Mouse (Mus musculus): ENCODE results near the gene Nme6. TPM values are rescaled to one million over a fixed set of nuclear protein-coding genes. Genes with fewer than 3 reads are reported as not detected.
"Not testable (repeated sequence)": the region's sequence is repeated elsewhere in the genome, so short reads cannot be mapped to it uniquely, and the experiment has no call there.

The Nme6 gene
- total RNA-seq (2012; rRNA removed): 37.7 and 46.5 TPM in 2 replicates

GRCm38 (mm10) chr9:109832391-109833087, at the start of gene Nme6:
Nme6 (plus strand) TSS chr9:109832749.
- peak within 1 kb of the TSS; percentile 78 to 88 for H3K4me3 ChIP-seq (ENCODE audit: insufficient read depth in 1 of 2, low read depth in 1 of 2, low read length in 2 of 2, poor library complexity in 1 of 2, severe bottlenecking in 1 of 2)
- H3K36me3 ChIP-seq (ENCODE audit: control insufficient read depth, insufficient read depth, low read length, poor library complexity, severe bottlenecking): peaks cover 3% of the 10 kb centered on the region; the same call in 1 of the 2 replicates
- TF ChIP-seq HCFC1 (IDR thresholded peaks at IDR 0.05; ENCODE audit: borderline replicate concordance, insufficient read depth, low read length) (peak; percentile 52; the same call in 1 of the 2 replicates), MAFK (IDR thresholded peaks at IDR 0.05; ENCODE audit: insufficient read depth, low read depth, low read length) (no peak), CHD2 (IDR thresholded peaks at IDR 0.05; ENCODE audit: low read depth, low read length) (no peak)
- peaks cover 0 to 2% of the 10 kb centered on the region in 2 experiments; a peak in 1 of 4 replicates for H3K4me1 ChIP-seq (ENCODE audit: control insufficient read depth in 2 of 2, insufficient read depth in 2 of 2, low read length in 2 of 2, poor library complexity in 1 of 2)
- peak; percentile 83 for DNase-seq (ENCODE audit: low read depth, low spot score)
- H3K9ac ChIP-seq (ENCODE audit: insufficient read depth, low read depth, low read length, poor library complexity, severe bottlenecking): peak within 1 kb of the TSS; percentile 85
- peak within 1 kb of the TSS; percentile 38; the same call in 1 of the 2 replicates for H3K27ac ChIP-seq (ENCODE audit: insufficient read depth, low read depth, low read length, poor library complexity, severe bottlenecking)
- in situ Hi-C loops (cut with MboI; ENCODE audit: low sequenced_read_pairs in 2 of 2, unreplicated experiment in 2 of 2): no loop called here
- no peaks in the 10 kb centered on the region for H3K9me3 ChIP-seq (ENCODE audit: control insufficient read depth, insufficient read depth, low read depth, low read length)

- in situ Hi-C loops (cut with MboI; ENCODE audit: low sequenced_read_pairs in 2 of 2, unreplicated experiment in 2 of 2); H3K9ac ChIP-seq (ENCODE audit: insufficient read depth, low read depth, low read length, poor library complexity, severe bottlenecking); H3K27ac ChIP-seq (ENCODE audit: insufficient read depth, low read depth, low read length, poor library complexity, severe bottlenecking); H3K9me3 ChIP-seq (ENCODE audit: control insufficient read depth, insufficient read depth, low read depth, low read length); H3K36me3 ChIP-seq (ENCODE audit: control insufficient read depth, insufficient read depth, low read length, poor library complexity, severe bottlenecking); H3K4me3 ChIP-seq (ENCODE audit: insufficient read depth in 1 of 2, low read depth in 1 of 2, low read length in 2 of 2, poor library complexity in 1 of 2, severe bottlenecking in 1 of 2); H3K4me1 ChIP-seq (ENCODE audit: control insufficient read depth in 2 of 2, insufficient read depth in 2 of 2, low read length in 2 of 2, poor library complexity in 1 of 2); DNase-seq (ENCODE audit: low read depth, low spot score): not testable (repeated sequence)
Observed at GRCm38 (mm10) chr9:109790570-109790969, 42.0 kb upstream of the Nme6 start, which contains the start of gene Fbxw27. Fbxw27 (minus strand) TSS chr9:109790670.

GRCm38 (mm10) chr9:109795221-109795620, 37.3 kb upstream of the Nme6 start:
- Histone ChIP-seq H3K9ac (ENCODE audit: insufficient read depth, low read depth, low read length, poor library complexity, severe bottlenecking) (no peak overlapping the region), H3K4me1 (ENCODE audit: control insufficient read depth in 2 of 2, insufficient read depth in 2 of 2, low read length in 2 of 2, poor library complexity in 1 of 2) (no peaks in the 10 kb centered on the region), H3K4me3 (ENCODE audit: insufficient read depth in 1 of 2, low read depth in 1 of 2, low read length in 2 of 2, poor library complexity in 1 of 2, severe bottlenecking in 1 of 2) (no peak overlapping the region), H3K36me3 (ENCODE audit: control insufficient read depth, insufficient read depth, low read length, poor library complexity, severe bottlenecking) (no peaks in the 10 kb centered on the region), H3K9me3 (ENCODE audit: control insufficient read depth, insufficient read depth, low read depth, low read length) (no peaks in the 10 kb centered on the region), H3K27ac (ENCODE audit: insufficient read depth, low read depth, low read length, poor library complexity, severe bottlenecking) (no peak overlapping the region)
- DNase-seq (ENCODE audit: low read depth, low spot score): no peak
- TF ChIP-seq HCFC1 (IDR thresholded peaks at IDR 0.05; ENCODE audit: borderline replicate concordance, insufficient read depth, low read length): no peak
- TF ChIP-seq ZNF384 (IDR thresholded peaks at IDR 0.05; ENCODE audit: low read depth, low read length): no peak
- no peak for TF ChIP-seq MAFK (IDR thresholded peaks at IDR 0.05; ENCODE audit: insufficient read depth, low read depth, low read length)
- TF ChIP-seq CHD2 (IDR thresholded peaks at IDR 0.05; ENCODE audit: low read depth, low read length): no peak
- TF ChIP-seq ZC3H11A (IDR thresholded peaks at IDR 0.05; ENCODE audit: borderline replicate concordance, low read depth, low read length): no peak
- in situ Hi-C loops (cut with MboI; ENCODE audit: low sequenced_read_pairs in 2 of 2, unreplicated experiment in 2 of 2): no loop called here

- no peaks in the 10 kb centered on the region for H3K9me3 ChIP-seq (ENCODE audit: control insufficient read depth, insufficient read depth, low read depth, low read length)
- no peak overlapping the region for H3K27ac ChIP-seq (ENCODE audit: insufficient read depth, low read depth, low read length, poor library complexity, severe bottlenecking)
- no peak overlapping the region for H3K4me3 ChIP-seq (ENCODE audit: insufficient read depth in 1 of 2, low read depth in 1 of 2, low read length in 2 of 2, poor library complexity in 1 of 2, severe bottlenecking in 1 of 2)
- no peak overlapping the region for H3K9ac ChIP-seq (ENCODE audit: insufficient read depth, low read depth, low read length, poor library complexity, severe bottlenecking)
- H3K36me3 ChIP-seq (ENCODE audit: control insufficient read depth, insufficient read depth, low read length, poor library complexity, severe bottlenecking): no peaks in the 10 kb centered on the region
- no peaks in the 10 kb centered on the region for H3K4me1 ChIP-seq (ENCODE audit: control insufficient read depth in 2 of 2, insufficient read depth in 2 of 2, low read length in 2 of 2, poor library complexity in 1 of 2)
- no peak for TF ChIP-seq MAFK (IDR thresholded peaks at IDR 0.05; ENCODE audit: insufficient read depth, low read depth, low read length)
- no peak for TF ChIP-seq ZC3H11A (IDR thresholded peaks at IDR 0.05; ENCODE audit: borderline replicate concordance, low read depth, low read length)
- TF ChIP-seq CHD2 (IDR thresholded peaks at IDR 0.05; ENCODE audit: low read depth, low read length): no peak
- TF ChIP-seq HCFC1 (IDR thresholded peaks at IDR 0.05; ENCODE audit: borderline replicate concordance, insufficient read depth, low read length): no peak
- no peak for TF ChIP-seq ZNF384 (IDR thresholded peaks at IDR 0.05; ENCODE audit: low read depth, low read length)
- in situ Hi-C loops (cut with MboI; ENCODE audit: low sequenced_read_pairs in 2 of 2, unreplicated experiment in 2 of 2): no loop called here
- no peak for DNase-seq (ENCODE audit: low read depth, low spot score)
Observed at GRCm38 (mm10) chr9:109795811-109796210, 36.7 kb upstream of the Nme6 start.

GRCm38 (mm10) chr9:109798051-109798450, 34.5 kb upstream of the Nme6 start:
- no peak overlapping the region for H3K4me3 ChIP-seq (ENCODE audit: insufficient read depth in 1 of 2, low read depth in 1 of 2, low read length in 2 of 2, poor library complexity in 1 of 2, severe bottlenecking in 1 of 2)
- no peaks in the 10 kb centered on the region for H3K9me3 ChIP-seq (ENCODE audit: control insufficient read depth, insufficient read depth, low read depth, low read length)
- no peak overlapping the region for H3K27ac ChIP-seq (ENCODE audit: insufficient read depth, low read depth, low read length, poor library complexity, severe bottlenecking)
- in situ Hi-C loops (cut with MboI; ENCODE audit: low sequenced_read_pairs in 2 of 2, unreplicated experiment in 2 of 2): no loop called here
- TF ChIP-seq ZNF384 (IDR thresholded peaks at IDR 0.05; ENCODE audit: low read depth, low read length) (no peak), CHD2 (IDR thresholded peaks at IDR 0.05; ENCODE audit: low read depth, low read length) (no peak), HCFC1 (IDR thresholded peaks at IDR 0.05; ENCODE audit: borderline replicate concordance, insufficient read depth, low read length) (no peak), ZC3H11A (IDR thresholded peaks at IDR 0.05; ENCODE audit: borderline replicate concordance, low read depth, low read length) (peak; percentile 57; the same call in 1 of the 2 replicates)
- H3K9ac ChIP-seq (ENCODE audit: insufficient read depth, low read depth, low read length, poor library complexity, severe bottlenecking): no peak overlapping the region
- no peaks in the 10 kb centered on the region for H3K36me3 ChIP-seq (ENCODE audit: control insufficient read depth, insufficient read depth, low read length, poor library complexity, severe bottlenecking)
- H3K4me1 ChIP-seq (ENCODE audit: control insufficient read depth in 2 of 2, insufficient read depth in 2 of 2, low read length in 2 of 2, poor library complexity in 1 of 2): no peaks in the 10 kb centered on the region
- peak; percentile 60 for DNase-seq (ENCODE audit: low read depth, low spot score)

- H3K4me1 ChIP-seq (ENCODE audit: control insufficient read depth in 2 of 2, insufficient read depth in 2 of 2, low read length in 2 of 2, poor library complexity in 1 of 2); H3K36me3 ChIP-seq (ENCODE audit: control insufficient read depth, insufficient read depth, low read length, poor library complexity, severe bottlenecking); H3K9me3 ChIP-seq (ENCODE audit: control insufficient read depth, insufficient read depth, low read depth, low read length); H3K4me3 ChIP-seq (ENCODE audit: insufficient read depth in 1 of 2, low read depth in 1 of 2, low read length in 2 of 2, poor library complexity in 1 of 2, severe bottlenecking in 1 of 2); in situ Hi-C loops (cut with MboI; ENCODE audit: low sequenced_read_pairs in 2 of 2, unreplicated experiment in 2 of 2); H3K27ac ChIP-seq (ENCODE audit: insufficient read depth, low read depth, low read length, poor library complexity, severe bottlenecking); H3K9ac ChIP-seq (ENCODE audit: insufficient read depth, low read depth, low read length, poor library complexity, severe bottlenecking); DNase-seq (ENCODE audit: low read depth, low spot score): not testable (repeated sequence)
Observed at GRCm38 (mm10) chr9:109805596-109805995, 27.0 kb upstream of the Nme6 start.

Data from ES-E14 (cell line).